Comparison of ENCODE assay signal across 8 mouse cellular contexts in the genomic region with DNA sequence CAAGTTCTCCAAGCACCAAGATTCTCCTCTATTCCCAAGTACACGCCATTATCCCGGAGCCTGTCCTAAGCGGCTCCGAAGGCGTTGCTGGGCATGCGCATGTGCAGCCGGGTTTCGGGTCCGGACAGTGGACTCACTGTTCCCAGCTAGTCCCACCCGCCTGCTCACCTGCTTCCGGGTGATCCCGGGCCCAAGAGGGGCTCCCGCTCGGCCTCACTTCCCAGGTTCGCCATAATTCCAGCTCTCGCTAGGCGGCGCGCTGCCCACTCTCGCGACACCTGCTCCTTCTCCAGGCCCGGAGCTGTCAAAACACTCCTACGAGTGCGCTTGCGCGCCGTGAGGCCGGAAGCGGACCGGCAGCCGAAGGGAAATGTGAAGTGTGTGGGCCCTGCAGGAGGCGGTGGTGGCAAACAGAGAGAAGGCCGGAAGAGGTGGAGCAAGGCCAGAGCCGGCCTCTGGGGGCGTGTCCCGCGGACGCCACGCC. TPM values are rescaled to one million over a fixed set of nuclear protein-coding genes. Genes with fewer than 3 reads are reported as not detected.
DNase-seq lines count a peak whose midpoint lies in the region; ATAC-seq and TF ChIP-seq lines count a peak whose summit lies in the region.
"Not testable (repeated sequence)": the region's sequence is repeated elsewhere in the genome, so short reads cannot be mapped to it uniquely, and the experiment has no call there.

TSS of gene Mfsd8 (minus strand) at position 414 of the 484 bp plus-strand sequence.

- H3K36me3 ChIP-seq in C2C12 (ENCODE audit: control insufficient read depth, insufficient read depth); erythroblast, embryonic 14.5 days (ENCODE audit: control insufficient read depth); heart, embryonic 11.5 days (ENCODE audit: control insufficient read depth, insufficient read depth, low read length); kidney, embryonic 16.5 days (ENCODE audit: insufficient read depth, low read length); liver, adult 2 months (ENCODE audit: control insufficient read depth, insufficient read depth, low read length); myocyte (ENCODE audit: control insufficient read depth, insufficient read depth); splenic B cell, adult 2 months (ENCODE audit: control insufficient read depth, insufficient read depth, low read length, poor library complexity, severe bottlenecking): not testable (repeated sequence)

- peaks cover 19% of the 10 kb centered on the region for H3K4me1 ChIP-seq in erythroblast, embryonic 14.5 days (ENCODE audit: control insufficient read depth)
- H3K4me1 ChIP-seq in heart, embryonic 11.5 days (ENCODE audit: control insufficient read depth, insufficient read depth, low read length); kidney, embryonic 16.5 days (ENCODE audit: insufficient read depth, low read length); liver, adult 2 months (ENCODE audit: control insufficient read depth, insufficient read depth, low read length): not testable (repeated sequence)

- peak; percentile 99 for DNase-seq in brain, embryonic 14.5 days (ENCODE audit: low read depth)
- DNase-seq in liver, adult 2 months (ENCODE audit: extremely low read depth, low read depth, low spot score) = peak; percentile 93
- DNase-seq in splenic B cell, adult 2 months (ENCODE audit: low read depth, low spot score) = peak; percentile 98

- H3K9me3 ChIP-seq in erythroblast, embryonic 14.5 days (ENCODE audit: control insufficient read depth, low read length); heart, embryonic 11.5 days (replicated peaks; ENCODE audit: control insufficient read depth, low read length); kidney, embryonic 16.5 days (ENCODE audit: low read length): not testable (repeated sequence)

- H3K79me3 ChIP-seq in C2C12 (ENCODE audit: low read depth) = not testable (repeated sequence)

- not testable (repeated sequence) for H3ac ChIP-seq in C2C12 (ENCODE audit: control insufficient read depth, insufficient read length, low read depth)
- H3ac ChIP-seq in myocyte (ENCODE audit: control insufficient read depth, insufficient read length) = peak within 1 kb of the TSS; percentile 47

- peak within 1 kb of the TSS; percentile 76 for H3K9ac ChIP-seq in heart, embryonic 11.5 days (ENCODE audit: low read depth, low read length)
- peak within 1 kb of the TSS; percentile 71 for H3K9ac ChIP-seq in kidney, embryonic 16.5 days (replicated peaks; ENCODE audit: low read length)
- H3K9ac ChIP-seq in liver, adult 2 months (ENCODE audit: low read depth, low read length) = peak within 1 kb of the TSS; percentile 84

- ATAC-seq in heart, embryonic 11.5 days (replicated peaks; ENCODE audit: insufficient number of reproducible peaks, low FRiP score, low TSS enrichment) = peak; percentile 98
- ATAC-seq in kidney, embryonic 16.5 days (ENCODE audit: low FRiP score, low TSS enrichment) = peak; percentile 99

- H3K79me2 ChIP-seq in C2C12 (ENCODE audit: control insufficient read depth, insufficient read depth); liver, adult 2 months (ENCODE audit: control insufficient read depth, insufficient read depth, low read length); myocyte (ENCODE audit: control insufficient read depth, insufficient read depth): not testable (repeated sequence)

- under 1% methylated on average over 39 of the region's 39 CpGs for WGBS in heart, embryonic 11.5 days (ENCODE audit: insufficient replicate concordance)
- under 1% methylated on average over 38 of the region's 39 CpGs for WGBS in kidney, embryonic 16.5 days
- WGBS in liver, adult 2 months = under 1% methylated on average over 39 of the region's 39 CpGs

- peak within 1 kb of the TSS; percentile 30 for H3K4me3 ChIP-seq in C2C12 (ENCODE audit: insufficient read depth, poor library complexity, severe bottlenecking)
- peak within 1 kb of the TSS; percentile 67 for H3K4me3 ChIP-seq in erythroblast, embryonic 14.5 days (replicated peaks)
- H3K4me3 ChIP-seq in heart, embryonic 11.5 days (ENCODE audit: low read depth, low read length) = peak within 1 kb of the TSS; percentile 50
- peak within 1 kb of the TSS; percentile 54 for H3K4me3 ChIP-seq in kidney, embryonic 16.5 days (ENCODE audit: low read length)
- peak within 1 kb of the TSS; percentile 88 for H3K4me3 ChIP-seq in liver, adult 2 months (ENCODE audit: insufficient read depth, low read depth, low read length)
- H3K4me3 ChIP-seq in myocyte = peak within 1 kb of the TSS; percentile 29

- not testable (repeated sequence) for H3K27me3 ChIP-seq in C2C12 (ENCODE audit: control insufficient read depth, insufficient read depth, insufficient read length); erythroblast, embryonic 14.5 days (ENCODE audit: control insufficient read depth); heart, embryonic 11.5 days (ENCODE audit: control insufficient read depth, insufficient read depth, low read length); kidney, embryonic 16.5 days (ENCODE audit: insufficient read depth, low read length); liver, adult 2 months (ENCODE audit: control insufficient read depth, insufficient read depth, low read length); myocyte (ENCODE audit: control insufficient read depth, insufficient read depth, insufficient read length); splenic B cell, adult 2 months (ENCODE audit: control insufficient read depth, insufficient read depth, low read length, poor library complexity, severe bottlenecking)

- TF ChIP-seq POLR2A in brain, embryonic 14.5 days (IDR thresholded peaks at IDR 0.05; ENCODE audit: borderline replicate concordance, extremely low read depth, insufficient read depth, insufficient read length, poor library complexity, severe bottlenecking); myocyte (IDR thresholded peaks at IDR 0.05; ENCODE audit: insufficient read length, low read depth): not testable (repeated sequence)
- TF ChIP-seq POLR2A in liver, adult 2 months (IDR thresholded peaks at IDR 0.05; ENCODE audit: extremely low read depth, insufficient read depth, low read length) = 0 out of 2 replicates have a peak, but pooled peaks have one; percentile 18

- peak within 1 kb of the TSS; percentile 74 for H3K4me2 ChIP-seq in heart, embryonic 11.5 days
- H3K4me2 ChIP-seq in kidney, embryonic 16.5 days (replicated peaks; ENCODE audit: low read depth, low read length) = peak within 1 kb of the TSS; percentile 66
- peak within 1 kb of the TSS; percentile 73 for H3K4me2 ChIP-seq in myocyte (ENCODE audit: low read depth)

- H3K27ac ChIP-seq in heart, embryonic 11.5 days (ENCODE audit: low read depth, low read length) = peak within 1 kb of the TSS; percentile 71
- H3K27ac ChIP-seq in kidney, embryonic 16.5 days (ENCODE audit: low read length) = peak within 1 kb of the TSS; percentile 80
- peak within 1 kb of the TSS; percentile 82 for H3K27ac ChIP-seq in liver, adult 2 months (replicated peaks; ENCODE audit: insufficient read depth, low read depth, low read length)

- peak; percentile 46 for TF ChIP-seq CTCF in C2C12 (IDR thresholded peaks at IDR 0.05; ENCODE audit: control insufficient read depth, insufficient read depth, insufficient read length)
- peak; percentile 52 for TF ChIP-seq CTCF in brain, embryonic 14.5 days (IDR thresholded peaks at IDR 0.05; ENCODE audit: borderline replicate concordance, extremely low read depth, insufficient read depth, insufficient read length)
- peak; percentile 49 for TF ChIP-seq CTCF in liver, adult 2 months (IDR thresholded peaks at IDR 0.05; ENCODE audit: low read depth, low read length)

TF ChIP-seq in C2C12, 6 proteins besides CTCF, POLR2A, EP300 and RAD21:
- TF ChIP-seq MYOD1 (IDR thresholded peaks at IDR 0.05; ENCODE audit: control insufficient read depth, insufficient read length, low read depth) = peak; percentile 9

TF ChIP-seq in myocyte, 11 proteins besides CTCF, POLR2A, EP300 and RAD21:
- peak in 2 of 3 experiments; percentile 15 to 25 for TF ChIP-seq MYOD1 (IDR thresholded peaks at IDR 0.05; ENCODE audit: control insufficient read depth in 1 of 3, insufficient read length in 2 of 3, low read depth in 2 of 3)
- TF ChIP-seq MYOG (IDR thresholded peaks at IDR 0.05; ENCODE audit: control insufficient read depth in 1 of 3, insufficient read depth in 1 of 3, insufficient read length in 2 of 3, low read depth in 2 of 3) = peak in 1 of 3 experiments; percentile 54
TF ChIP-seq in myocyte: peak in this region for 2; not testable (repeated sequence) for 9.

RNA-seq across cellular contexts. Expression of gene Mfsd8, which starts in this region (rescaled TPM):
- polyA plus RNA-seq in C2C12 (2012; fragmentation: generic; extraction: Trizol) (1.8 TPM), myocyte (2012; fragmentation: generic; extraction: Trizol) (2.8 TPM)
- 10.8 and 13.3 TPM in 2 replicates for polyA plus RNA-seq in brain, embryonic 14.5 days (2012; rRNA removed)
- polyA plus RNA-seq in erythroblast, embryonic 14.5 days (2012) = 0.07 and 1.5 TPM in 2 replicates
- polyA plus RNA-seq in heart, embryonic 11.5 days (2014; fragmentation: Nextera tagmentation; extraction: Ambion mirVana) = 4.9 and 6.3 TPM in 2 replicates
- polyA plus RNA-seq in kidney, embryonic 16.5 days (2015; fragmentation: Nextera tagmentation; extraction: Ambion mirVana) = 7.3 and 8.7 TPM in 2 replicates
- total RNA-seq in liver, adult 2 months (2014; rRNA removed) = 9.9 and 10.4 TPM in 2 replicates
- 2.8 and 3.5 TPM in 2 replicates for polyA plus RNA-seq in liver, adult 2 months (2012; rRNA removed)

Comparison
In these comparisons a context has a peak if more than half of its experiments do, and no peak if none do; other contexts are left out.
1. Peak in every context shown above with its lines: DNase-seq, ATAC-seq, H3K4me3 ChIP-seq and H3K27ac ChIP-seq.
2. H3K4me3 ChIP-seq: peak in every context shown above with its lines; median percentile 88 in liver, adult 2 months; 67 in erythroblast, embryonic 14.5 days; 54 in kidney, embryonic 16.5 days; 50 in heart, embryonic 11.5 days; 30 in C2C12; 29 in myocyte.